Mouse (Mus musculus) bone marrow, adult 2 months (tissue): Measurements from ENCODE around the gene Znrf2.

Experiments used
- CTCF ChIP-seq: fragments of 200-500 bp; IDR thresholded peaks from 2 replicates; pipeline ENCODE4 v1.5.1; 2011; ENCODE audit warnings: low read length, control low read depth; ENCODE audit not compliant: control insufficient read depth, insufficient read depth
- POLR2A ChIP-seq: fragments of 200-500 bp; IDR thresholded peaks from 2 replicates; pipeline ENCODE4 v1.6.1; 2011; ENCODE audit warnings: low read depth, mild to moderate bottlenecking, control low read depth, low read length, borderline replicate concordance; ENCODE audit not compliant: control insufficient read depth

GRCm38 (mm10) chr6:54906053-54907040, 89.6 kb downstream of the Znrf2 start:
- TF ChIP-seq CTCF: no peak
- no peak for TF ChIP-seq POLR2A
